Mouse (Mus musculus) right cerebral cortex, postnatal 25 days (tissue): ENCODE measurements around the gene Gm29276.
"Not testable (repeated sequence)": the region's sequence is repeated elsewhere in the genome, so short reads cannot be mapped to it uniquely, and the experiment has no call there.

ENCODE experiments used
- DNase-seq: peaks from one replicate; pipeline ENCODE4 v3.0.0; 2022

Gene Gm29276

GRCm38 (mm10) chrY:42582150-42582549 lies at the start of gene Gm29276:
Gm29276 (minus strand) TSS chrY:42582250.
- not testable (repeated sequence) for DNase-seq
